Mouse (Mus musculus): ENCODE data around the gene Xylt2.
"Not testable (repeated sequence)": the region's sequence is repeated elsewhere in the genome, so short reads cannot be mapped to it uniquely, and the experiment has no call there.

Gene Xylt2

GRCm38 (mm10) chr11:94675446-94675845 lies 1.9 kb downstream of the Xylt2 start:
- DNase-seq = no peak

- DNase-seq = no peak
Observed at GRCm38 (mm10) chr11:94674984-94675383, 2.3 kb downstream of the Xylt2 start.

- DNase-seq = no peak
Observed at GRCm38 (mm10) chr11:94665281-94665680, 12.0 kb downstream of the Xylt2 start.

- peak; percentile 21 for DNase-seq
Observed at GRCm38 (mm10) chr11:94661344-94661743, 16.0 kb downstream of the Xylt2 start.

- peak; percentile 87 for DNase-seq
Observed at GRCm38 (mm10) chr11:94653663-94654436, 23.5 kb downstream of the Xylt2 start, which contains the start of the genes Mrpl27 and Eme1. Gene Mrpl27, plus strand, starts transcription at chr11:94653767. Gene Eme1, minus strand, starts transcription at chr11:94653964.

GRCm38 (mm10) chr11:94652973-94653372 lies 24.3 kb downstream of the Xylt2 start:
- DNase-seq = no peak

GRCm38 (mm10) chr11:94651241-94651640 lies 26.1 kb downstream of the Xylt2 start:
- DNase-seq = not testable (repeated sequence)

- no peak for DNase-seq
Observed at GRCm38 (mm10) chr11:94646457-94646856, 30.9 kb downstream of the Xylt2 start.

GRCm38 (mm10) chr11:94644461-94645219 lies 32.7 kb downstream of the Xylt2 start:
- no peak for DNase-seq

GRCm38 (mm10) chr11:94634431-94634830 lies 42.9 kb downstream of the Xylt2 start:
- DNase-seq = no peak

- no peak for DNase-seq
Observed at GRCm38 (mm10) chr11:94632988-94633387, 44.3 kb downstream of the Xylt2 start.

- DNase-seq = no peak
Observed at GRCm38 (mm10) chr11:94631969-94632368, 45.3 kb downstream of the Xylt2 start.

GRCm38 (mm10) chr11:94630199-94631011 lies 46.9 kb downstream of the Xylt2 start:
- DNase-seq = peak; percentile 40

GRCm38 (mm10) chr11:94629884-94630198 lies 47.5 kb downstream of the Xylt2 start:
- no peak for DNase-seq

- peak; percentile 98 for DNase-seq
Observed at GRCm38 (mm10) chr11:94629199-94629883, 48.0 kb downstream of the Xylt2 start, which contains the start of gene Lrrc59. Gene Lrrc59, plus strand, starts transcription at chr11:94629767.

GRCm38 (mm10) chr11:94622162-94622561 lies 55.2 kb downstream of the Xylt2 start:
- no peak for DNase-seq

GRCm38 (mm10) chr11:94621458-94621852 lies 55.9 kb downstream of the Xylt2 start:
- DNase-seq = no peak

GRCm38 (mm10) chr11:94620766-94621457 lies 56.4 kb downstream of the Xylt2 start:
- no peak for DNase-seq

GRCm38 (mm10) chr11:94617646-94618045 lies 59.7 kb downstream of the Xylt2 start:
- DNase-seq = no peak

- DNase-seq = no peak
Observed at GRCm38 (mm10) chr11:94615494-94615893, 61.8 kb downstream of the Xylt2 start.

GRCm38 (mm10) chr11:94614603-94615002 lies 62.7 kb downstream of the Xylt2 start:
- DNase-seq = no peak

Data from lung, postnatal 14 days (tissue).